Mouse (Mus musculus): ENCODE results near the gene Nkx2-2.

Nkx2-2 gene

GRCm38 (mm10) chr2:147193271-147194255, at the start of gene Nkx2-2:
Gene Nkx2-2 (minus strand): TSS chr2:147194243.
- no peak for DNase-seq

GRCm38 (mm10) chr2:147235707-147236290, 41.8 kb upstream of the Nkx2-2 start:
- DNase-seq: no peak

GRCm38 (mm10) chr2:147231175-147231574, 37.1 kb upstream of the Nkx2-2 start:
- no peak for DNase-seq

- no peak for DNase-seq
These were observed 11.1 kb upstream of the Nkx2-2 start for GRCm38 (mm10) chr2:147205076-147205615.

- DNase-seq: no peak
These were observed 920 bp upstream of the Nkx2-2 start for GRCm38 (mm10) chr2:147194711-147195615.

GRCm38 (mm10) chr2:147192731-147193130, 1.3 kb downstream of the Nkx2-2 start:
- DNase-seq: no peak

- DNase-seq: no peak
These were observed 3.6 kb downstream of the Nkx2-2 start for GRCm38 (mm10) chr2:147190316-147191021.

GRCm38 (mm10) chr2:147189546-147190315, 4.3 kb downstream of the Nkx2-2 start:
- DNase-seq: no peak

- no peak for DNase-seq
These were observed 5.0 kb downstream of the Nkx2-2 start for GRCm38 (mm10) chr2:147188871-147189545.

GRCm38 (mm10) chr2:147188074-147188700, 5.9 kb downstream of the Nkx2-2 start:
- no peak for DNase-seq

GRCm38 (mm10) chr2:147187061-147187870, 6.8 kb downstream of the Nkx2-2 start:
- DNase-seq: no peak

GRCm38 (mm10) chr2:147186261-147186681, 7.8 kb downstream of the Nkx2-2 start:
- no peak for DNase-seq

GRCm38 (mm10) chr2:147185561-147185960, 8.5 kb downstream of the Nkx2-2 start:
- DNase-seq: no peak

GRCm38 (mm10) chr2:147184071-147184990, 9.7 kb downstream of the Nkx2-2 start:
- DNase-seq: no peak

- DNase-seq: no peak
These were observed 10.5 kb downstream of the Nkx2-2 start for GRCm38 (mm10) chr2:147183521-147183920.

- DNase-seq: no peak
These were observed 11.3 kb downstream of the Nkx2-2 start for GRCm38 (mm10) chr2:147182709-147183260.

GRCm38 (mm10) chr2:147181926-147182708, 11.9 kb downstream of the Nkx2-2 start:
- DNase-seq: no peak
